Comparison of ENCODE assay signal across 7 mouse cellular contexts in genomic region chr11:59778181-59778873, GRCm38 (mm10). TPM values are rescaled to one million over a fixed set of nuclear protein-coding genes. Genes with fewer than 3 reads are reported as not detected.
A peak's percentile ranks its signal among the peaks of the same experiment; 100 is the strongest.
DNase-seq lines count a peak whose midpoint lies in the region; ATAC-seq and TF ChIP-seq lines count a peak whose summit lies in the region.

No protein-coding gene starts in this region.

- H3K9me3 ChIP-seq in hindbrain, embryonic 16.5 days (ENCODE audit: control insufficient read depth, low read length): no peaks in the 10 kb centered on the region
- no peaks in the 10 kb centered on the region for H3K9me3 ChIP-seq in midbrain, embryonic 12.5 days

- CTCF ChIA-PET in Patski (lab: Charles Lee): interaction anchor here (0.8 to 2.3 kb wide), 9 partner anchors 12 to 155 kb away, joined by 3 to 11 read pairs (median 3); no protein-coding TSS in a partner anchor

- no peaks in the 10 kb centered on the region for H3K4me1 ChIP-seq in hindbrain, embryonic 16.5 days (ENCODE audit: control insufficient read depth, insufficient read depth, low read depth, low read length)
- H3K4me1 ChIP-seq in midbrain, embryonic 12.5 days: peaks cover 3% of the 10 kb centered on the region; the same call in 1 of the 2 replicates

- H3K4me2 ChIP-seq in hindbrain, embryonic 16.5 days (ENCODE audit: low read length): no peak overlapping the region
- H3K4me2 ChIP-seq in midbrain, embryonic 12.5 days (replicated peaks): no peak overlapping the region

- H3K27me3 ChIP-seq in Patski: no peaks in the 10 kb centered on the region
- no peaks in the 10 kb centered on the region for H3K27me3 ChIP-seq in hindbrain, embryonic 16.5 days (replicated peaks; ENCODE audit: control insufficient read depth, insufficient read depth, low read length)
- H3K27me3 ChIP-seq in midbrain, embryonic 12.5 days: no peaks in the 10 kb centered on the region

- no peak overlapping the region for H3K27ac ChIP-seq in hindbrain, embryonic 16.5 days (ENCODE audit: low read depth, low read length)
- H3K27ac ChIP-seq in midbrain, embryonic 12.5 days (replicated peaks): no peak overlapping the region

- H3K4me3 ChIP-seq in hindbrain, embryonic 16.5 days (ENCODE audit: low read length): no peak overlapping the region
- no peak overlapping the region for H3K4me3 ChIP-seq in midbrain, embryonic 12.5 days

- intact Hi-C loops in left cerebral cortex, postnatal 25 days (cut with DNase I): no loop called here

- H3K9ac ChIP-seq in hindbrain, embryonic 16.5 days (ENCODE audit: low read depth, low read length): no peak overlapping the region
- H3K9ac ChIP-seq in midbrain, embryonic 12.5 days (replicated peaks): no peak overlapping the region

- POLR2A ChIA-PET in Patski (lab: Charles Lee): no interaction called here

- H3K36me3 ChIP-seq in hindbrain, embryonic 16.5 days (ENCODE audit: control insufficient read depth, insufficient read depth, low read length): peaks cover 29% of the 10 kb centered on the region
- H3K36me3 ChIP-seq in midbrain, embryonic 12.5 days: peaks cover 44% of the 10 kb centered on the region

- in situ Hi-C loops in Patski (cut with MboI; ENCODE audit: low pct_unique_long_range_greater_than_20kb): loop anchor here (10.0 kb wide), 1 partner anchor 254 kb away; the partner anchor contains the start of gene Zkscan17

- peak; percentile 94 for TF ChIP-seq CTCF in Patski (IDR thresholded peaks at IDR 0.05)

- peak; percentile 60 for ATAC-seq in Patski
- peak; percentile 58 for ATAC-seq in hindbrain, embryonic 16.5 days
- ATAC-seq in midbrain, embryonic 12.5 days (ENCODE audit: low FRiP score, low read depth): 0 out of 2 replicates have a peak, but pooled peaks have one; percentile 41

- DNase-seq in Patski (ENCODE audit: low read depth, low spot score): peak; percentile 31
- DNase-seq in c-Kit-positive CD71-positive TER-119-positive erythroid progenitor cells, embryonic 14.5 days (ENCODE audit: low spot score): peak; percentile 84
- peak; percentile 76 for DNase-seq in forelimb bud, embryonic 11.5 days (ENCODE audit: low read depth, low spot score)
- peak; percentile 50 to 67 for DNase-seq in left cerebral cortex, postnatal 25 days (ENCODE audit: low spot score in 2 of 2)
- DNase-seq in spleen, postnatal 36 days (ENCODE audit: low spot score in 2 of 2): peak; percentile 58 to 60

- WGBS in hindbrain, embryonic 16.5 days: 59% methylated on average over 9 of the region's 9 CpGs
- 56% methylated on average over 9 of the region's 9 CpGs for WGBS in midbrain, embryonic 12.5 days

RNA-seq across cellular contexts. Expression of gene Pld6, which starts 9.1 kb away (rescaled TPM):
- polyA plus RNA-seq in Patski (2021): 0.17 TPM
- 21.3 and 25.2 TPM in 2 replicates for polyA plus RNA-seq in hindbrain, embryonic 16.5 days (2015; fragmentation: Nextera tagmentation; extraction: Ambion mirVana)
- total RNA-seq in left cerebral cortex, postnatal 25 days (2021): 1 to 10 TPM in 1 of 2 experiments, under 1 TPM in 1; 0.46 to 1.5 TPM
- polyA plus RNA-seq in midbrain, embryonic 12.5 days (2016; fragmentation: Nextera tagmentation; extraction: Ambion mirVana): 1.8 and 2.0 TPM in 2 replicates

RNA-seq across cellular contexts. Expression of gene Flcn, which starts 31.5 kb away (rescaled TPM):
- polyA plus RNA-seq in Patski (2021): 41.3 TPM
- 44.2 and 46.1 TPM in 2 replicates for polyA plus RNA-seq in hindbrain, embryonic 16.5 days (2015; fragmentation: Nextera tagmentation; extraction: Ambion mirVana)
- total RNA-seq in left cerebral cortex, postnatal 25 days (2021): 10 to 100 TPM; 46.6 to 51.1 TPM
- polyA plus RNA-seq in midbrain, embryonic 12.5 days (2016; fragmentation: Nextera tagmentation; extraction: Ambion mirVana): 35.7 and 37.4 TPM in 2 replicates

Comparison
In these comparisons a context has a peak if more than half of its experiments do, and no peak if none do; other contexts are left out.
1. DNase-seq: peak in every context shown above with its lines; median percentile 84 in c-Kit-positive CD71-positive TER-119-positive erythroid progenitor cells, embryonic 14.5 days; 76 in forelimb bud, embryonic 11.5 days; 59 in spleen, postnatal 36 days; 58 in left cerebral cortex, postnatal 25 days; 31 in Patski.